Mouse (Mus musculus): ENCODE data around the gene Hdac5.

Hdac5 gene

GRCm38 (mm10) chr11:102236022-102236421 lies 6.1 kb upstream of the Hdac5 start:
- no peak for DNase-seq (ENCODE audit: low spot score)

- no peak for DNase-seq (ENCODE audit: low spot score)
Measured at GRCm38 (mm10) chr11:102229331-102229953, 524 bp downstream of the Hdac5 start.

GRCm38 (mm10) chr11:102228646-102229268 lies 1.2 kb downstream of the Hdac5 start:
- DNase-seq (ENCODE audit: low spot score), result no peak

- no peak for DNase-seq (ENCODE audit: low spot score)
Measured at GRCm38 (mm10) chr11:102228191-102228545, 1.8 kb downstream of the Hdac5 start.

- DNase-seq (ENCODE audit: low spot score), result no peak
Measured at GRCm38 (mm10) chr11:102227270-102228190, 2.4 kb downstream of the Hdac5 start.

- no peak for DNase-seq (ENCODE audit: low spot score)
Measured at GRCm38 (mm10) chr11:102226067-102226978, 3.6 kb downstream of the Hdac5 start.

GRCm38 (mm10) chr11:102225221-102225620 lies 4.7 kb downstream of the Hdac5 start:
- no peak for DNase-seq (ENCODE audit: low spot score)

GRCm38 (mm10) chr11:102224686-102225085 lies 5.3 kb downstream of the Hdac5 start:
- DNase-seq (ENCODE audit: low spot score), result no peak

GRCm38 (mm10) chr11:102223166-102223565 lies 6.8 kb downstream of the Hdac5 start:
- DNase-seq (ENCODE audit: low spot score), result no peak

- DNase-seq (ENCODE audit: low spot score), result no peak
Measured at GRCm38 (mm10) chr11:102221954-102222351, 8.0 kb downstream of the Hdac5 start.

GRCm38 (mm10) chr11:102221243-102221953 lies 8.6 kb downstream of the Hdac5 start:
- no peak for DNase-seq (ENCODE audit: low spot score)

- DNase-seq (ENCODE audit: low spot score), result no peak
Measured at GRCm38 (mm10) chr11:102220451-102220850, 9.5 kb downstream of the Hdac5 start.

GRCm38 (mm10) chr11:102219994-102220346 lies 10.0 kb downstream of the Hdac5 start:
- DNase-seq (ENCODE audit: low spot score), result no peak

- DNase-seq (ENCODE audit: low spot score), result no peak
Measured at GRCm38 (mm10) chr11:102219247-102219993, 10.5 kb downstream of the Hdac5 start.

- peak; percentile 90 for DNase-seq (ENCODE audit: low spot score)
Measured at GRCm38 (mm10) chr11:102218783-102219182, 11.2 kb downstream of the Hdac5 start.

- no peak for DNase-seq (ENCODE audit: low spot score)
Measured at GRCm38 (mm10) chr11:102217876-102218430, 12.0 kb downstream of the Hdac5 start.

GRCm38 (mm10) chr11:102217396-102217795 lies 12.6 kb downstream of the Hdac5 start:
- no peak for DNase-seq (ENCODE audit: low spot score)

GRCm38 (mm10) chr11:102216886-102217240 lies 13.1 kb downstream of the Hdac5 start:
- no peak for DNase-seq (ENCODE audit: low spot score)

GRCm38 (mm10) chr11:102216056-102216885 lies 13.7 kb downstream of the Hdac5 start:
- DNase-seq (ENCODE audit: low spot score), result no peak

Measured in testis, postnatal 14 days (tissue).